Mouse (Mus musculus) midbrain, postnatal 0 days (tissue): ENCODE measurements at regions not wholly inside any gene's neighbourhood (a gene's known extent, or its start where the extent isn't known, plus 50 kb on each side); places are given as distances from the start of the nearest gene placed in this dataset.

ENCODE experiments used
- ATAC-seq: fragments of 200-750 bp; cut with Nextera tagmentation; 2 replicates; pipeline ENCODE4 v1.8.0; 2017; ENCODE audit warnings: moderate number of reproducible peaks, mild to moderate bottlenecking, moderate TSS enrichment, moderate library complexity; ENCODE audit not compliant: low FRiP score
- DNase-seq: peaks from one replicate; pipeline ENCODE4 v3.0.0-alpha.2; 2015; ENCODE audit warnings: low spot score
- H3K27ac ChIP-seq: fragments of 300-500 bp; sonication (generic); 2 replicates; pipeline ENCODE4 v1.5.1; 2014; ENCODE audit warnings: low read depth, mild to moderate bottlenecking, low read length, mixed read lengths
- H3K27me3 ChIP-seq: fragments of 300-500 bp; sonication (generic); 2 replicates; pipeline ENCODE4 v1.6.1; 2014; ENCODE audit warnings: low read length, control low read depth, mixed read lengths; ENCODE audit not compliant: insufficient read depth
- H3K36me3 ChIP-seq: fragments of 300-500 bp; sonication (generic); 2 replicates; pipeline ENCODE4 v1.6.1; 2014; ENCODE audit warnings: low read length, control low read depth, mixed read lengths; ENCODE audit not compliant: insufficient read depth
- H3K4me1 ChIP-seq: fragments of 300-500 bp; sonication (generic); 2 replicates; pipeline ENCODE4 v1.6.1; 2014; ENCODE audit warnings: mild to moderate bottlenecking, control low read depth, antibody characterized with exemption, low read length, mixed read lengths; ENCODE audit not compliant: insufficient read depth
- H3K4me2 ChIP-seq: fragments of 300-500 bp; sonication (generic); 2 replicates; pipeline ENCODE4 v1.6.1; 2014; ENCODE audit warnings: low read depth, mild to moderate bottlenecking, low read length, mixed read lengths; ENCODE audit not compliant: poor library complexity, severe bottlenecking
- H3K4me3 ChIP-seq: fragments of 300-500 bp; sonication (generic); 2 replicates; pipeline ENCODE4 v1.5.1; 2014; ENCODE audit warnings: low read depth, mild to moderate bottlenecking, low read length, moderate library complexity
- H3K9ac ChIP-seq: fragments of 300-500 bp; sonication (generic); replicated peaks from 2 replicates; pipeline ENCODE4 v1.6.1; 2014; ENCODE audit warnings: mild to moderate bottlenecking, low read length, moderate library complexity, mixed read lengths; ENCODE audit not compliant: poor library complexity, severe bottlenecking
- H3K9me3 ChIP-seq: fragments of 300-500 bp; sonication (generic); 2 replicates; pipeline ENCODE4 v1.6.1; 2016; ENCODE audit warnings: low read length, control low read depth
- CTCF ChIP-seq: IDR thresholded peaks from 2 replicates; pipeline ENCODE4 v1.5.1; 2016; ENCODE audit warnings: antibody characterized with exemption, mild to moderate bottlenecking
- WGBS: fragments of 180-500 bp; shearing (Covaris S2); extraction: QIAGEN DNeasy Blood & Tissue Kit; methylation state at CpG from one replicate; pipeline ENCODE4 v1.1.7; 2014; 5-methylcytosine and 5-hydroxymethylcytosine counted together

GRCm38 (mm10) chr15:25295753-25296152 is 117.8 kb downstream of the Basp1 start:
- Histone ChIP-seq H3K4me3 (no peak overlapping the region), H3K9ac (no peak overlapping the region), H3K27ac (no peak overlapping the region), H3K27me3 (no peaks in the 10 kb centered on the region), H3K36me3 (no peaks in the 10 kb centered on the region), H3K4me1 (no peaks in the 10 kb centered on the region), H3K9me3 (no peaks in the 10 kb centered on the region), H3K4me2 (no peak overlapping the region)
- ATAC-seq (no peak), DNase-seq (no peak)
- TF ChIP-seq CTCF = no peak
- WGBS = 95% methylated on average over 6 of the region's 6 CpGs

- no peaks in the 10 kb centered on the region for H3K27me3 ChIP-seq
- 0 out of 2 replicates have a peak overlapping the region, but pooled peaks have one; percentile 26 for H3K27ac ChIP-seq
- no peak for TF ChIP-seq CTCF
- DNase-seq (peak; percentile 90), ATAC-seq (peak; percentile 78)
- no peak overlapping the region for H3K9ac ChIP-seq
- H3K4me1 ChIP-seq = no peaks in the 10 kb centered on the region
- 0 out of 2 replicates have a peak overlapping the region, but pooled peaks have one; percentile 2 for H3K4me2 ChIP-seq
- no peaks in the 10 kb centered on the region for H3K9me3 ChIP-seq
- H3K36me3 ChIP-seq = no peaks in the 10 kb centered on the region
- WGBS = 45% methylated on average over 10 of the region's 10 CpGs
- H3K4me3 ChIP-seq = no peak overlapping the region
Measured at GRCm38 (mm10) chr15:25291231-25291691, 122.3 kb downstream of the Basp1 start.

- ATAC-seq = no peak
- Histone ChIP-seq H3K9ac (no peak overlapping the region), H3K27me3 (no peaks in the 10 kb centered on the region), H3K4me1 (peaks cover 6% of the 10 kb centered on the region; the same call in 1 of the 2 replicates), H3K4me3 (no peak overlapping the region), H3K4me2 (no peak overlapping the region), H3K9me3 (no peaks in the 10 kb centered on the region), H3K36me3 (no peaks in the 10 kb centered on the region), H3K27ac (no peak overlapping the region)
- no peak for TF ChIP-seq CTCF
- no peak for DNase-seq
- 54% methylated on average over 3 of the region's 3 CpGs for WGBS
Measured at GRCm38 (mm10) chr15:25287850-25288249, 125.7 kb downstream of the Basp1 start.

DNA sequence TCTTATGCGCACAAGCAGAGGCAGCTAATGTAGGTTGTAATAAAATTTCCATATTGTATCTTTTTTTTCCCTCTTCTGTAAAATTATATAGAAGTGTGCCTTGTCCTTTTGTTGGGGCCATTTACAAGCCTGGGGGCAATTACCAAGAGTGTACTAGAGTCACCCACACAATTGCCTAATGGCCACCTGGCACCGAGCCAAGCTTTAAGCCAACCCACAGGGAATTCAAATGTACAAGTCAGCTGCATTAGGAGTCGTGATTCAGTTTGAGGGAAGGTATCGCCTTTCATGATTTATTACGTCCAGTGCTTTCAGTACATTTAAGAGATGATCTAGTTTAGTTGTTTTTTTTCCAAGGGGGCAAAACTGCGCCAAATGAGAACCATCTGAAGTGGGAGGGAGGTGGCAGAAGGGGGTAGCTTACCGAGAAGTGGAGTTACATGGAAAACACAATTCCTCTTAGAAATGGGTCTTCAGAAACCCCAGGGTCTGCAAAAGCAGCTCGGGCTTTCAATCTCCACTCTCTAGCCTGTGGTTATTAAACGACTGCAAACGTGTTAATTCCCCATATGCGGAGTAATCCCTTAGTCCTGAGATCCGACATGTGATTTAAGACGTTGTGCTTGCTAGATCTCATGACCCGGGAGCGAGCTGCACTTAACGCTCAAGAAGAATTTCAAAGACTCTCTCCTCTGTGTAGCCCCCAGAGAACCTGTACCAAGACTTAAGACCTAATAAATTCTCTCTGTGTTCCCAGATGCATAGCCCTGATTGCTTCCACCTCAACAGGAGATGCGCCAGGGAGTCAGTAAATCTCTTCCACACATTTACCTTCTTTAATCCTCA is 129.0 kb downstream of the Basp1 start:
- Histone ChIP-seq H3K4me1 (peaks cover 6% of the 10 kb centered on the region; the same call in 1 of the 2 replicates), H3K9ac (no peak overlapping the region), H3K36me3 (no peaks in the 10 kb centered on the region), H3K4me2 (no peak overlapping the region), H3K9me3 (no peaks in the 10 kb centered on the region), H3K27ac (no peak overlapping the region), H3K4me3 (no peak overlapping the region), H3K27me3 (no peaks in the 10 kb centered on the region)
- 44% methylated on average over 17 of the region's 17 CpGs for WGBS
- TF ChIP-seq CTCF = no peak
- DNase-seq (no peak), ATAC-seq (no peak)

DNA sequence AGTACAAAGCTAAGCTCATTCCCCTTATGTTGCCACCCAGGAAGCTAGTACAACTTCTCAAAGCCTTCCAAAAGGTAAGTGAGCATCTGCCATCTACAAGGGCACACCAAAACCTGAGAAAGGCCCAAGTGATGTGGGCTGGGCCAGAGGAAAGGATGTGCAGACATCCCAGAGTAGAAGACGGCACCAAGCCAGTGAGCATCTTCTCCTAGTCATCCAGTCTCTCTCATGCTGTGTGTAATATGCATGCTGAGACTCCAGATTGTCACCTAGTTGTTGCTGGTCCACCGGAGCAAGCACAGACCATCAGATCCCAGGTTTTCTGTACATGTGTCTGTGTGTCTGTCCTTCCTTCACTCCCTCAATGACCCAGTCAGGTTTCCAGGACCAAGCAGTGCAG is 129.9 kb downstream of the Basp1 start:
- Histone ChIP-seq H3K9me3 (no peaks in the 10 kb centered on the region), H3K36me3 (no peaks in the 10 kb centered on the region), H3K4me1 (peaks cover 6% of the 10 kb centered on the region; the same call in 1 of the 2 replicates), H3K4me2 (no peak overlapping the region), H3K4me3 (no peak overlapping the region), H3K9ac (no peak overlapping the region), H3K27ac (no peak overlapping the region), H3K27me3 (no peaks in the 10 kb centered on the region)
- no peak for DNase-seq
- TF ChIP-seq CTCF = no peak
- no peak for ATAC-seq
- WGBS = 95% methylated on average over 2 of the region's 2 CpGs

DNA sequence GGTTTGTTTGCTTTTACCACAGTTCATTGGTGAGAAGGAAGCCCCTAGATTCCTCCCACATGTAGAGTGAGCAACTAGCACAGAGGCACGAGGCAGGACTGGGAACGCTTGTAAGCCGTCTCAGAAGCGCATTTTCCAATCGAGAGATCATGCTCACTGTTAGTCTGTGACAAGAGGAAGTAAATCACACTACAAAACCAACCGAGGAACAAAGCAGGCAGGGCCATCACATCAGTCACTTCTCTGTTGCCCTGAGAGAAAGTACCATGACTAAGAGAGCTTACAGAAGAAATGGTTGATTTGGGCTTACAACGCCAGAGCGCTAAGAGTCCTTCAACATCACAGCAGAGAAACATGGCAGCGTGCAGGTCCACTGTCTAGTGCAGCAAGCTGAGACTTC is 131.2 kb downstream of the Basp1 start:
- ATAC-seq (no peak), DNase-seq (no peak)
- Histone ChIP-seq H3K9ac (no peak overlapping the region), H3K4me2 (no peak overlapping the region), H3K4me3 (no peak overlapping the region), H3K27ac (no peak overlapping the region), H3K27me3 (no peaks in the 10 kb centered on the region), H3K36me3 (no peaks in the 10 kb centered on the region), H3K9me3 (no peaks in the 10 kb centered on the region), H3K4me1 (peaks cover 6% of the 10 kb centered on the region; the same call in 1 of the 2 replicates)
- WGBS = 73% methylated on average over 9 of the region's 9 CpGs
- no peak for TF ChIP-seq CTCF
